Mouse (Mus musculus): ENCODE results near the gene Cfap46.

GRCm38 (mm10) chr7:139582595-139582994, 101.0 kb downstream of the Cfap46 start, which contains the start of gene Nkx6-2:
- no peak for TF ChIP-seq CTCF (IDR thresholded peaks at IDR 0.05; ENCODE audit: extremely low read depth, insufficient read length, insufficient replicate concordance, low read depth, low read length)
- TF ChIP-seq POLR2A (IDR thresholded peaks at IDR 0.05; ENCODE audit: low read depth, low read length) = no peak
